Mouse (Mus musculus) heart, postnatal 0 days (tissue): ENCODE measurements around the gene 2310034C09Rik.

Source experiments
- CTCF ChIP-seq: IDR thresholded peaks from 2 replicates; pipeline ENCODE4 v1.5.1; 2016; ENCODE audit warnings: antibody characterized with exemption, control low read depth, low read depth
- EP300 ChIP-seq: IDR thresholded peaks from 2 replicates; pipeline ENCODE4 v1.6.1; 2016; ENCODE audit warnings: antibody characterized with exemption, low read depth

DNA sequence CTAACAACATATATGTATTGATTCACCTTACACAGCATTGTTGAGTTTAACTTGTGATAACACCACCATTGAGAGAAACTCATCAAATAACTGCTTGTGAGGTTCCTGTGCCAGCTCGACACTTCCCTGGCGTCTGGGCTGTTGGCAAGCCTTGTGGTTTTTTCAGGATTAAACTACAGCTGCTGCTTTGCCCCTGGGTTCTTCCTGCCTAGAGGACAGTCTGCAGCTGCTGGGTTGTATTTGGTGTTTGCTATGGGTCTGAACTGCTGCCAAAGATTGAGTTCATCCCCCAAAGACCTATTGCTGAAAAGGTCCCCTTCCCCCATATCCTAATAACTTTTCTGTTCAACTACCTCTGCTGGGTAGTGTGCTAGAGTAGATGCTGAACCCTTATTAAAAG lies 23.3 kb upstream of the 2310034C09Rik start:
- TF ChIP-seq EP300 (no peak), CTCF (no peak)
